Mouse (Mus musculus): ENCODE results near the gene Myo1g. TPM values are rescaled to one million over a fixed set of nuclear protein-coding genes. Genes with fewer than 3 reads are reported as not detected.

Myo1g gene
- polyA plus RNA-seq, 1 experiment from 2014 or later: 8.7 TPM

- Histone ChIP-seq H3K27ac (ENCODE audit: low read length) (no peak overlapping the region), H3K4me2 (ENCODE audit: low read depth, low read length) (no peak overlapping the region), H3K9me3 (replicated peaks; ENCODE audit: control insufficient read depth, low read length) (no peaks in the 10 kb centered on the region), H3K4me1 (ENCODE audit: control insufficient read depth, low read depth, low read length) (peaks cover 6% of the 10 kb centered on the region), H3K27me3 (ENCODE audit: control insufficient read depth, insufficient read depth, low read depth, low read length) (no peaks in the 10 kb centered on the region), H3K9ac (ENCODE audit: low read depth, low read length) (no peak overlapping the region), H3K36me3 (ENCODE audit: control insufficient read depth, insufficient read depth) (no peaks in the 10 kb centered on the region), H3K4me3 (ENCODE audit: low read depth, low read length) (no peak overlapping the region)
- 61% methylated on average over 6 of the region's 6 CpGs for WGBS (ENCODE audit: insufficient replicate concordance)
- no peak for ATAC-seq (ENCODE audit: low read depth)
These were observed 33.8 kb downstream of the Myo1g start for GRCm38 (mm10) chr11:6486916-6487315.

GRCm38 (mm10) chr11:6484244-6484959, 36.4 kb downstream of the Myo1g start:
- H3K4me1 ChIP-seq (ENCODE audit: control insufficient read depth, low read depth, low read length): peaks cover 6% of the 10 kb centered on the region
- no peaks in the 10 kb centered on the region for H3K36me3 ChIP-seq (ENCODE audit: control insufficient read depth, insufficient read depth)
- H3K27ac ChIP-seq (ENCODE audit: low read length): no peak overlapping the region
- H3K4me3 ChIP-seq (ENCODE audit: low read depth, low read length): no peak overlapping the region
- no peaks in the 10 kb centered on the region for H3K27me3 ChIP-seq (ENCODE audit: control insufficient read depth, insufficient read depth, low read depth, low read length)
- ATAC-seq (ENCODE audit: low read depth): no peak
- no peak overlapping the region for H3K4me2 ChIP-seq (ENCODE audit: low read depth, low read length)
- no peaks in the 10 kb centered on the region for H3K9me3 ChIP-seq (replicated peaks; ENCODE audit: control insufficient read depth, low read length)
- WGBS (ENCODE audit: insufficient replicate concordance): 23% methylated on average over 3 of the region's 3 CpGs
- no peak overlapping the region for H3K9ac ChIP-seq (ENCODE audit: low read depth, low read length)

- no peak overlapping the region for H3K4me2 ChIP-seq (ENCODE audit: low read depth, low read length)
- no peaks in the 10 kb centered on the region for H3K9me3 ChIP-seq (replicated peaks; ENCODE audit: control insufficient read depth, low read length)
- H3K9ac ChIP-seq (ENCODE audit: low read depth, low read length): no peak overlapping the region
- no peaks in the 10 kb centered on the region for H3K27me3 ChIP-seq (ENCODE audit: control insufficient read depth, insufficient read depth, low read depth, low read length)
- no peak overlapping the region for H3K27ac ChIP-seq (ENCODE audit: low read length)
- no peaks in the 10 kb centered on the region for H3K36me3 ChIP-seq (ENCODE audit: control insufficient read depth, insufficient read depth)
- peaks cover 6% of the 10 kb centered on the region for H3K4me1 ChIP-seq (ENCODE audit: control insufficient read depth, low read depth, low read length)
- no peak for ATAC-seq (ENCODE audit: low read depth)
- no peak overlapping the region for H3K4me3 ChIP-seq (ENCODE audit: low read depth, low read length)
- WGBS (ENCODE audit: insufficient replicate concordance): 34% methylated on average over 2 of the region's 2 CpGs
These were observed 37.7 kb downstream of the Myo1g start for GRCm38 (mm10) chr11:6483103-6483502.

- Histone ChIP-seq H3K9ac (ENCODE audit: low read depth, low read length) (no peak overlapping the region), H3K27ac (ENCODE audit: low read length) (no peak overlapping the region), H3K9me3 (replicated peaks; ENCODE audit: control insufficient read depth, low read length) (no peaks in the 10 kb centered on the region), H3K4me2 (ENCODE audit: low read depth, low read length) (no peak overlapping the region), H3K36me3 (ENCODE audit: control insufficient read depth, insufficient read depth) (no peaks in the 10 kb centered on the region), H3K4me3 (ENCODE audit: low read depth, low read length) (no peak overlapping the region), H3K27me3 (ENCODE audit: control insufficient read depth, insufficient read depth, low read depth, low read length) (no peaks in the 10 kb centered on the region), H3K4me1 (ENCODE audit: control insufficient read depth, low read depth, low read length) (peaks cover 3% of the 10 kb centered on the region)
- WGBS (ENCODE audit: insufficient replicate concordance): 52% methylated on average over 6 of the region's 6 CpGs
- ATAC-seq (ENCODE audit: low read depth): no peak
These were observed 39.0 kb downstream of the Myo1g start for GRCm38 (mm10) chr11:6481669-6482185.

GRCm38 (mm10) chr11:6480681-6481405, 39.9 kb downstream of the Myo1g start:
- Histone ChIP-seq H3K9ac (ENCODE audit: low read depth, low read length) (no peak overlapping the region), H3K4me1 (ENCODE audit: control insufficient read depth, low read depth, low read length) (peaks cover 3% of the 10 kb centered on the region), H3K36me3 (ENCODE audit: control insufficient read depth, insufficient read depth) (no peaks in the 10 kb centered on the region), H3K27ac (ENCODE audit: low read length) (no peak overlapping the region), H3K4me2 (ENCODE audit: low read depth, low read length) (no peak overlapping the region), H3K9me3 (replicated peaks; ENCODE audit: control insufficient read depth, low read length) (no peaks in the 10 kb centered on the region), H3K4me3 (ENCODE audit: low read depth, low read length) (no peak overlapping the region), H3K27me3 (ENCODE audit: control insufficient read depth, insufficient read depth, low read depth, low read length) (no peaks in the 10 kb centered on the region)
- ATAC-seq (ENCODE audit: low read depth): no peak
- 70% methylated on average over 13 of the region's 13 CpGs for WGBS (ENCODE audit: insufficient replicate concordance)

DNA sequence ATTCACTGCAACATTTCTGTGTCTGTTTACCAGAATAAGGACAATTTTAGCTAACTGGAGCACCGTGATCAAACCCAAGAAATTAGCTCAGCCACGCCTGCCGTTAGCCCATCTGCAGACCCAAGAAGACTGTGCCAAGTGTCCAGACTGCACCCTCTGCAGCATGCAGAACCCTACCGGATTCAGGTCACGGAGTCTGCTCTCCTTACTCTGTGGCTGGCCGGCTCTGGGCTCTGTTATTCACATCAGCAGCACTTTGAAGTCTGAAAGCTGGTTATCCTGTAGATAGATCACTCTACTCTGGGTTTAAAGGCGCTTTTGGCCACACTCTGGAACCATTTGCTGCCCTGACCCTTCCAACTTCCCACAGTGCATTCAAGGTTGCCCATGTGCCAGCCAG, 40.6 kb downstream of the Myo1g start:
- Histone ChIP-seq H3K4me1 (ENCODE audit: control insufficient read depth, low read depth, low read length) (peaks cover 3% of the 10 kb centered on the region), H3K36me3 (ENCODE audit: control insufficient read depth, insufficient read depth) (no peaks in the 10 kb centered on the region), H3K4me2 (ENCODE audit: low read depth, low read length) (no peak overlapping the region), H3K27ac (ENCODE audit: low read length) (no peak overlapping the region), H3K4me3 (ENCODE audit: low read depth, low read length) (no peak overlapping the region), H3K9me3 (replicated peaks; ENCODE audit: control insufficient read depth, low read length) (no peaks in the 10 kb centered on the region), H3K9ac (ENCODE audit: low read depth, low read length) (no peak overlapping the region), H3K27me3 (ENCODE audit: control insufficient read depth, insufficient read depth, low read depth, low read length) (no peaks in the 10 kb centered on the region)
- WGBS (ENCODE audit: insufficient replicate concordance): 71% methylated on average over 7 of the region's 7 CpGs
- no peak for ATAC-seq (ENCODE audit: low read depth)

GRCm38 (mm10) chr11:6479231-6479630, 41.5 kb downstream of the Myo1g start:
- 64% methylated on average over 2 of the region's 2 CpGs for WGBS (ENCODE audit: insufficient replicate concordance)
- no peak overlapping the region for H3K9ac ChIP-seq (ENCODE audit: low read depth, low read length)
- H3K27me3 ChIP-seq (ENCODE audit: control insufficient read depth, insufficient read depth, low read depth, low read length): no peaks in the 10 kb centered on the region
- no peaks in the 10 kb centered on the region for H3K36me3 ChIP-seq (ENCODE audit: control insufficient read depth, insufficient read depth)
- H3K4me2 ChIP-seq (ENCODE audit: low read depth, low read length): no peak overlapping the region
- no peak overlapping the region for H3K4me3 ChIP-seq (ENCODE audit: low read depth, low read length)
- peaks cover 6% of the 10 kb centered on the region for H3K4me1 ChIP-seq (ENCODE audit: control insufficient read depth, low read depth, low read length)
- no peak overlapping the region for H3K27ac ChIP-seq (ENCODE audit: low read length)
- no peaks in the 10 kb centered on the region for H3K9me3 ChIP-seq (replicated peaks; ENCODE audit: control insufficient read depth, low read length)
- ATAC-seq (ENCODE audit: low read depth): no peak

- Histone ChIP-seq H3K4me3 (ENCODE audit: low read depth, low read length) (no peak overlapping the region), H3K9me3 (replicated peaks; ENCODE audit: control insufficient read depth, low read length) (no peaks in the 10 kb centered on the region), H3K27me3 (ENCODE audit: control insufficient read depth, insufficient read depth, low read depth, low read length) (no peaks in the 10 kb centered on the region), H3K4me2 (ENCODE audit: low read depth, low read length) (no peak overlapping the region), H3K36me3 (ENCODE audit: control insufficient read depth, insufficient read depth) (no peaks in the 10 kb centered on the region; the same call in 1 of the 2 replicates), H3K9ac (ENCODE audit: low read depth, low read length) (no peak overlapping the region), H3K4me1 (ENCODE audit: control insufficient read depth, low read depth, low read length) (peaks cover 12% of the 10 kb centered on the region), H3K27ac (ENCODE audit: low read length) (no peak overlapping the region)
- 79% methylated on average over 1 of the region's 1 CpGs for WGBS (ENCODE audit: insufficient replicate concordance)
- no peak for ATAC-seq (ENCODE audit: low read depth)
These were observed 43.4 kb downstream of the Myo1g start for GRCm38 (mm10) chr11:6477350-6477749.

GRCm38 (mm10) chr11:6476876-6477275, 43.9 kb downstream of the Myo1g start:
- no peak overlapping the region for H3K9ac ChIP-seq (ENCODE audit: low read depth, low read length)
- no peaks in the 10 kb centered on the region for H3K9me3 ChIP-seq (replicated peaks; ENCODE audit: control insufficient read depth, low read length)
- no peaks in the 10 kb centered on the region for H3K27me3 ChIP-seq (ENCODE audit: control insufficient read depth, insufficient read depth, low read depth, low read length)
- WGBS (ENCODE audit: insufficient replicate concordance): 72% methylated on average over 6 of the region's 6 CpGs
- no peaks in the 10 kb centered on the region; the same call in 1 of the 2 replicates for H3K36me3 ChIP-seq (ENCODE audit: control insufficient read depth, insufficient read depth)
- no peak for ATAC-seq (ENCODE audit: low read depth)
- H3K4me2 ChIP-seq (ENCODE audit: low read depth, low read length): no peak overlapping the region
- peaks cover 15% of the 10 kb centered on the region for H3K4me1 ChIP-seq (ENCODE audit: control insufficient read depth, low read depth, low read length)
- H3K4me3 ChIP-seq (ENCODE audit: low read depth, low read length): no peak overlapping the region
- no peak overlapping the region for H3K27ac ChIP-seq (ENCODE audit: low read length)
